Mouse (Mus musculus): Measurements from ENCODE around the gene Rcn3. TPM values are rescaled to one million over a fixed set of nuclear protein-coding genes. Genes with fewer than 3 reads are reported as not detected.

Rcn3 gene
- polyA plus RNA-seq, 1 experiment from 2014 or later, result 314 TPM

GRCm38 (mm10) chr7:45043307-45043706 lies 48.7 kb downstream of the Rcn3 start:
- Histone ChIP-seq H3K9me3 (no peaks in the 10 kb centered on the region), H3K4me1 (peaks cover 12% of the 10 kb centered on the region; the same call in 1 of the 2 replicates), H3K27me3 (ENCODE audit: insufficient read depth, poor library complexity, severe bottlenecking) (no peaks in the 10 kb centered on the region), H3K27ac (no peak overlapping the region), H3K36me3 (peaks cover 99% of the 10 kb centered on the region), H3K4me3 (no peak overlapping the region)
- 96% methylated on average over 14 of the region's 14 CpGs for WGBS
- no peak for DNase-seq (ENCODE audit: low spot score)

DNA sequence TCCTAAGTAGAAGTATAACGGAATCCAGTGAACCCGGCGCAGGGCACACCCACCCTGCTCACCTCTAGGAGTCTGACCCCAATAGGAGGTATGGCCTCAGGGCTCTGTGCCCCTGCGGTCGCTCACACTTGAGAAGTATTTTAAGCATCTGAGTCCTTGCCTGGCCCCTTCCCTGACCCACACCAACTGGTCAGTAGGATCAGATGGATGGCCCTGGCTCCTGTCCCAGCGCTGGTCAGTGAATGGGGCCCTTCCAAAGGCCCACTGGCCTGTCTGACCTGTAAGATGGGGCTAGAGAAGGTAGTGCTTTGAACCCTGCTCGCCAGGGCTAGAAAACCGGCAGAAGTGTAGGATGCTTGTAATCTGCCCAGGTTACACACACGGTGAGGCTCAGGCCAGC lies 51.2 kb downstream of the Rcn3 start:
- Histone ChIP-seq H3K9me3 (no peaks in the 10 kb centered on the region), H3K4me3 (no peak overlapping the region), H3K36me3 (peaks cover 99% of the 10 kb centered on the region), H3K27me3 (ENCODE audit: insufficient read depth, poor library complexity, severe bottlenecking) (no peaks in the 10 kb centered on the region), H3K4me1 (no peaks in the 10 kb centered on the region), H3K27ac (no peak overlapping the region)
- no peak for DNase-seq (ENCODE audit: low spot score)
- WGBS, result 95% methylated on average over 9 of the region's 9 CpGs

DNA sequence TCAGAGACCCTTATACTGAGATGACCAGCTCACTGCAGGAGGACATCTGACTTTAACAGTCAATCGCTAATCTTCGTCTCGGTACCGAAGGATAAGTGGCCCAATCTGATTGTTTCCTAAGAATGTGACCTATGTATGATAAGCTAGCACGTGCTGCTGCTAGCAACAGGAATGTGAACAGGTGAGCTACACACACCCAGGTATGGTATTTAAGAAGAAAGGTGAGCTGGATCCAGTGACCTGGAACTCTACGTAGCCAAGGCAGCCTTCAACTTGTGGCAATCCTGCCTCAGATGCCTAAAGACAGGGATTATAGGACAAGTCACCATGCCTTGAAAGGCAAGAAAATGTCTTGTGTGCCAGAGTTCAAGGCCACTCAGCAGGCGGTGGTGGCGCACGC lies 53.6 kb downstream of the Rcn3 start:
- WGBS, result 95% methylated on average over 9 of the region's 9 CpGs
- Histone ChIP-seq H3K9me3 (no peaks in the 10 kb centered on the region), H3K4me3 (no peak overlapping the region), H3K27ac (no peak overlapping the region), H3K27me3 (ENCODE audit: insufficient read depth, poor library complexity, severe bottlenecking) (no peaks in the 10 kb centered on the region), H3K4me1 (no peaks in the 10 kb centered on the region), H3K36me3 (peaks cover 99% of the 10 kb centered on the region)
- DNase-seq (ENCODE audit: low spot score), result no peak

DNA sequence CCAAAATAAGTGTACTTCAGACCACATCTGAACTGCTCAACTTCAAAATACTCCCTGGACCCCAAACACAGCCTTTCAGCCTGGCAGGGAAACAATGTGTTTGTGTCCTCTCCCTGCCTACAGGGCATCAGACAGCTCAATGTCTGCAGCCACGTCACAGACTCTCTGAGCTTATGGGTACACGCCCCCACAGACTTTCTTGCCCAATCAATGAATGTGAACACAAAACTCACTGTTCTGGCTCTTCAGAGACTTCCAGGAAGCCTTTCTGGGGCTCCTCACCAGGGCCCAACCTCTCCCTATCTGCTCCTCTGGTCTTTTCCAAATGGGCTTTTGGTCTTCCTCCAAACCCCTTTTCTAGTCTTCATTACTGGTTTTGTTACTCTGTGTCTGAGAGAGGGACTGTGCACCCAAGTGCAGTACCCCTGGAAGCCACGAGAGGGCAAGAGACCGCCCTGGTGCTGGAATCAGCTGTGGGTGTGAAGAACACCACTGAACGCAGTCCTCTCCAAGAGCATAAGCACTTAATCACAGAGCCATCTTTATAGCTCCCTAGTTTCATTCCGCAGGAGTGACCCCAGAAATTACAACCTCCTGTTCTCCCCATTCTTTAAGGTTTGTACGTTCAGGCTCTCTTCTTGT lies 54.2 kb downstream of the Rcn3 start:
- H3K27ac ChIP-seq, result no peak overlapping the region
- no peaks in the 10 kb centered on the region for H3K27me3 ChIP-seq (ENCODE audit: insufficient read depth, poor library complexity, severe bottlenecking)
- no peaks in the 10 kb centered on the region for H3K4me1 ChIP-seq
- no peak overlapping the region for H3K4me3 ChIP-seq
- H3K36me3 ChIP-seq, result peaks cover 99% of the 10 kb centered on the region
- no peak for DNase-seq (ENCODE audit: low spot score)
- WGBS, result 77% methylated on average over 7 of the region's 7 CpGs
- H3K9me3 ChIP-seq, result no peaks in the 10 kb centered on the region

- Histone ChIP-seq H3K4me3 (no peak overlapping the region), H3K27ac (no peak overlapping the region), H3K9me3 (no peaks in the 10 kb centered on the region), H3K36me3 (peaks cover 99% of the 10 kb centered on the region), H3K27me3 (ENCODE audit: insufficient read depth, poor library complexity, severe bottlenecking) (no peaks in the 10 kb centered on the region), H3K4me1 (no peaks in the 10 kb centered on the region)
- WGBS, result 91% methylated on average over 11 of the region's 11 CpGs
- DNase-seq (ENCODE audit: low spot score), result no peak
These were observed 55.3 kb downstream of the Rcn3 start for GRCm38 (mm10) chr7:45036702-45037101.

DNA sequence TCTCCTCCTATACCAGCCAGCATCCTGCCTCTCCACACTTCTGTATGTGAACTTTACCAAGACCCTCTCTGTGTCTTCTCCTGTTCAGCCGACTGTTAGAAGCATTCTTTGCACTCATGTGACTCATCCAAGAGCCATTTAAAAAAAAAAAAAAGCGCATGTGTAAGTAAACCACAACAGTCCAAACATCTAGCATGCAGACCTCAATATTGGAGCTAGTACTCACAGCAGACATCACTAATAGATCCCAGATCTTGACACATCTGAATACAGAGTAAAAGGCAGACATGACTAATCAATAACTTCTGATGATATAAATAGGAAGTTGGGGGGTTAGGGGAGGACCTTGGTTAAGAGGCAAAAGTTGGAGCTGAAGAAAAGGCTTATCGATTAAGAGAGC lies 56.4 kb downstream of the Rcn3 start:
- DNase-seq (ENCODE audit: low spot score), result no peak
- Histone ChIP-seq H3K4me1 (no peaks in the 10 kb centered on the region), H3K9me3 (no peaks in the 10 kb centered on the region), H3K27me3 (ENCODE audit: insufficient read depth, poor library complexity, severe bottlenecking) (no peaks in the 10 kb centered on the region), H3K36me3 (peaks cover 99% of the 10 kb centered on the region), H3K27ac (no peak overlapping the region), H3K4me3 (no peak overlapping the region)
- WGBS, result 87% methylated on average over 3 of the region's 3 CpGs

DNA sequence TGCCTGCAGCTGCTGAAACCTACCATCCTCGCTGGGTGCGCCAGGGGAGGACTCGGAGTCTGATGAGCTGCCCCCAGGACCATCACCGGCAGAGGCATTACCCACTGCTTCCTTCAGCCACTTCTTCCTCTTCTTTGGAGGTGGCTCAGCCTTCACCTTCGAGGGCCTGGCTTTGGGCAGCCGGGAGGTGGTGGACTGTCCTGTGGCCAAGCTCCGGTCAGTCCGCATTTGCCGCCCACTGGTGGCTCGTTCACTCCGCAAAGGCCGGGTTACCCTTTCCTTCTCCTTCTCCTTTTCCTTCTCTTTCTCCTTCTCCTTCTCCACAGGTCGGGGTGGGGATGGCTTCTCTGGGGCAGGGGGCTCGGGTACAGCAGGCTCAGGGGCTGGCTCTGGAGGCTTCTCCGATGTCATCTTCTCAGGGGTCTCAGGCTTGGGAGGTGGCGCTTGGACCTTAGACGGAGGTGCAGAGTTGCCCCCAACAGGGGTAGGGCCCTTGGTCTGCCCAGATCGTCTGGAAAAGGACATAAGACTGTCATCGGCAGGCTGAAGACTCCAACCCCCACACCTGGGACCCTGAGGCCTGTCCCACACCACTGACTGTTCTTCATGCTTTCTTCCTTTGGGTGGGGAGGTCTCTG lies 58.2 kb downstream of the Rcn3 start:
- H3K4me3 ChIP-seq, result no peak overlapping the region
- no peak for DNase-seq (ENCODE audit: low spot score)
- no peaks in the 10 kb centered on the region for H3K27me3 ChIP-seq (ENCODE audit: insufficient read depth, poor library complexity, severe bottlenecking)
- WGBS, result 93% methylated on average over 19 of the region's 19 CpGs
- H3K36me3 ChIP-seq, result peaks cover 99% of the 10 kb centered on the region
- no peaks in the 10 kb centered on the region for H3K9me3 ChIP-seq
- no peak overlapping the region for H3K27ac ChIP-seq
- H3K4me1 ChIP-seq, result no peaks in the 10 kb centered on the region

MicroRNA genes within 50 kb of the gene (microRNA counts, 519-probe panel; counts per million panel counts)
- not detected for microRNA mmu-miR-150

Small RNA genes lying within 50 kb of the gene (microRNA-seq; reads per million reads assigned to microRNA genes)
- gene Mir150 (8.1 reads per million, percentile 23 among the genes with 10 or more reads in this experiment), gene Mir5121 (7.6 reads per million, percentile 22 among the genes with 10 or more reads in this experiment)

Other genes starting within 250 kb of the Rcn3 start
- gene Akt1s1, start 243.2 kb downstream of the Rcn3 start, polyA plus RNA-seq (2016; fragmentation: Nextera tagmentation; extraction: Ambion mirVana), result 102 and 103 TPM in 2 replicates
- gene Tbc1d17, start 243.1 kb downstream of the Rcn3 start, polyA plus RNA-seq (2016; fragmentation: Nextera tagmentation; extraction: Ambion mirVana), result 56.9 and 67.3 TPM in 2 replicates
- 28.5 and 29.7 TPM in 2 replicates for gene Pnkp, start 235.1 kb downstream of the Rcn3 start, polyA plus RNA-seq (2016; fragmentation: Nextera tagmentation; extraction: Ambion mirVana)
- gene Ptov1, start 222.4 kb downstream of the Rcn3 start, polyA plus RNA-seq (2016; fragmentation: Nextera tagmentation; extraction: Ambion mirVana), result 258 and 316 TPM in 2 replicates
- gene Med25, start 199.5 kb downstream of the Rcn3 start, polyA plus RNA-seq (2016; fragmentation: Nextera tagmentation; extraction: Ambion mirVana), result 90.5 and 95.6 TPM in 2 replicates
- 14.2 and 14.9 TPM in 2 replicates for gene Fuz, start 196.1 kb downstream of the Rcn3 start, polyA plus RNA-seq (2016; fragmentation: Nextera tagmentation; extraction: Ambion mirVana)
- 73.9 and 82.1 TPM in 2 replicates for gene Ap2a1, start 162.7 kb downstream of the Rcn3 start, polyA plus RNA-seq (2016; fragmentation: Nextera tagmentation; extraction: Ambion mirVana)
- gene Tsks, start 149.0 kb downstream of the Rcn3 start, polyA plus RNA-seq (2016; fragmentation: Nextera tagmentation; extraction: Ambion mirVana), result 0.25 TPM in 1 of 2 replicates, not detected in the other
- 11.7 and 19.1 TPM in 2 replicates for gene Cpt1c, start 117.4 kb downstream of the Rcn3 start, polyA plus RNA-seq (2016; fragmentation: Nextera tagmentation; extraction: Ambion mirVana)
- 563 and 740 TPM in 2 replicates for gene Prmt1, start 105.7 kb downstream of the Rcn3 start, polyA plus RNA-seq (2016; fragmentation: Nextera tagmentation; extraction: Ambion mirVana)
- gene Irf3, start 94.6 kb downstream of the Rcn3 start, polyA plus RNA-seq (2016; fragmentation: Nextera tagmentation; extraction: Ambion mirVana), result 61.8 and 71.1 TPM in 2 replicates
- gene Bcl2l12, start 93.5 kb downstream of the Rcn3 start, polyA plus RNA-seq (2016; fragmentation: Nextera tagmentation; extraction: Ambion mirVana), result 44.9 and 57.9 TPM in 2 replicates
- 40.5 and 41.0 TPM in 2 replicates for gene Scaf1, start 75.9 kb downstream of the Rcn3 start, polyA plus RNA-seq (2016; fragmentation: Nextera tagmentation; extraction: Ambion mirVana)
- 50.5 and 57.5 TPM in 2 replicates for gene Rras, start 74.3 kb downstream of the Rcn3 start, polyA plus RNA-seq (2016; fragmentation: Nextera tagmentation; extraction: Ambion mirVana)
- 8.8 and 13.3 TPM in 2 replicates for gene Prr12, start 39.3 kb downstream of the Rcn3 start, polyA plus RNA-seq (2016; fragmentation: Nextera tagmentation; extraction: Ambion mirVana)
- 59.9 and 65.2 TPM in 2 replicates for gene Nosip, start 29.8 kb downstream of the Rcn3 start, polyA plus RNA-seq (2016; fragmentation: Nextera tagmentation; extraction: Ambion mirVana)
- 15.0 and 16.8 TPM in 2 replicates for gene Prrg2, start 29.5 kb downstream of the Rcn3 start, polyA plus RNA-seq (2016; fragmentation: Nextera tagmentation; extraction: Ambion mirVana)
- 7.8 and 10.2 TPM in 2 replicates for gene Fcgrt, start 11.6 kb upstream of the Rcn3 start, polyA plus RNA-seq (2016; fragmentation: Nextera tagmentation; extraction: Ambion mirVana)
- 1,266 and 1,534 TPM in 2 replicates for gene Rps11, start 32.2 kb upstream of the Rcn3 start, polyA plus RNA-seq (2016; fragmentation: Nextera tagmentation; extraction: Ambion mirVana)
- 873 and 1,060 TPM in 2 replicates for gene Rpl13a, start 36.5 kb upstream of the Rcn3 start, polyA plus RNA-seq (2016; fragmentation: Nextera tagmentation; extraction: Ambion mirVana)
- 0.36 and 0.58 TPM in 2 replicates for gene Gm45713, start 44.0 kb upstream of the Rcn3 start, polyA plus RNA-seq (2016; fragmentation: Nextera tagmentation; extraction: Ambion mirVana)
- gene Flt3l, start 44.2 kb upstream of the Rcn3 start, polyA plus RNA-seq (2016; fragmentation: Nextera tagmentation; extraction: Ambion mirVana), result 2.5 and 3.1 TPM in 2 replicates
- 97.8 and 102 TPM in 2 replicates for gene Pih1d1, start 62.1 kb upstream of the Rcn3 start, polyA plus RNA-seq (2016; fragmentation: Nextera tagmentation; extraction: Ambion mirVana)
- gene Aldh16a1, start 62.4 kb upstream of the Rcn3 start, polyA plus RNA-seq (2016; fragmentation: Nextera tagmentation; extraction: Ambion mirVana), result 45.2 and 45.7 TPM in 2 replicates
- gene Slc17a7, start 71.7 kb upstream of the Rcn3 start, polyA plus RNA-seq (2016; fragmentation: Nextera tagmentation; extraction: Ambion mirVana), result 0.76 and 1.4 TPM in 2 replicates
- gene Gfy, start 87.3 kb upstream of the Rcn3 start, polyA plus RNA-seq (2016; fragmentation: Nextera tagmentation; extraction: Ambion mirVana), result not detected in 2 replicates
- 0.41 TPM in 1 of 2 replicates, not detected in the other for gene Pth2, start 88.8 kb upstream of the Rcn3 start, polyA plus RNA-seq (2016; fragmentation: Nextera tagmentation; extraction: Ambion mirVana)
- 0.69 and 0.88 TPM in 2 replicates for gene Ccdc155, start 112.7 kb upstream of the Rcn3 start, polyA plus RNA-seq (2016; fragmentation: Nextera tagmentation; extraction: Ambion mirVana)
- 1.2 and 1.9 TPM in 2 replicates for gene Dkkl1, start 119.9 kb upstream of the Rcn3 start, polyA plus RNA-seq (2016; fragmentation: Nextera tagmentation; extraction: Ambion mirVana)
- gene Tead2, start 123.5 kb upstream of the Rcn3 start, polyA plus RNA-seq (2016; fragmentation: Nextera tagmentation; extraction: Ambion mirVana), result 161 and 210 TPM in 2 replicates
- 1.5 and 2.3 TPM in 2 replicates for gene Cd37, start 146.9 kb upstream of the Rcn3 start, polyA plus RNA-seq (2016; fragmentation: Nextera tagmentation; extraction: Ambion mirVana)
- 0.50 and 0.83 TPM in 2 replicates for gene Slc6a16, start 148.9 kb upstream of the Rcn3 start, polyA plus RNA-seq (2016; fragmentation: Nextera tagmentation; extraction: Ambion mirVana)
- not detected in 2 replicates for gene Slc6a21, start 185.3 kb upstream of the Rcn3 start, polyA plus RNA-seq (2016; fragmentation: Nextera tagmentation; extraction: Ambion mirVana)
- 13.5 and 15.2 TPM in 2 replicates for gene Trpm4, start 241.6 kb upstream of the Rcn3 start, polyA plus RNA-seq (2016; fragmentation: Nextera tagmentation; extraction: Ambion mirVana)
- 17.9 and 31.4 TPM in 2 replicates for gene Hrc, start 243.1 kb upstream of the Rcn3 start, polyA plus RNA-seq (2016; fragmentation: Nextera tagmentation; extraction: Ambion mirVana)

Data from heart, embryonic 10.5 days (tissue).